Mouse (Mus musculus): ENCODE data around the gene Cmtr1. TPM values are rescaled to one million over a fixed set of nuclear protein-coding genes. Genes with fewer than 3 reads are reported as not detected.
"Not testable (repeated sequence)": the region's sequence is repeated elsewhere in the genome, so short reads cannot be mapped to it uniquely, and the experiment has no call there.

The Cmtr1 gene
- 96.5 and 107 TPM in 2 replicates for polyA plus RNA-seq (2014; fragmentation: Nextera tagmentation; extraction: Ambion mirVana)

DNA sequence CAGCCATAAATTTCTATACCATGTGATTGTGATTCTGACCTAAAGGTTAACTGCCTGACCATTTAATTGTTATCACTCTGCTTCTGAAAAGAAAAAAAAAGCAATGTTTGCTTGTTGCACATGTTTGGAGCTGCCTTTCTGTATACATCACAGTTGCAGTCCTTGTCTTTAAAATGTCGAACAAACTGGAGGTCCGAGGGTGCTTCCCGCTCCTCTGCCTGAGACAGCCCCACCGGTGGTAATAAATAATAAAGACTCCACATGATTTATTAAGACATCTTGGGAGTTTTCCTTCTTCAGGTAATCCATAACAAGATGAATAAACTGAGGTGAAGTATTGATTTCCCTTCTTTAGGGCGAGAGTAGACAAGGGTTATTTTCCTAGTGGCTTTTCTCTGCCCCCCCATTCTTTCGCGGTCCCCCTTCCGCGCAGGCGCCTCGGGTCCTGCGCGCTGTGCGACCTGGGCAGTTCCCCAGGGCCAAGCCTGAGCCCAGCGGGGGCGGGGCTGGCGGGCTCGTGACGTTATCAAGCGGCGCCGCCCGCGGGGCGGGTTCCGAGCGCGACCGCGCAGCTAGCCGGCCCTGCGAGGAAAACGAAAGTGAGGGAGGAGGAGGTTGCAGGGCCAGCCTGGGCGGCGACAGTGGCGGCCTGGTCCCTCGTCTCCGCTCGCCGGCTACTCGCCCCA is at the start of gene Cmtr1:
Gene Cmtr1 (plus strand): TSS at position 520 of the 686 bp plus-strand sequence.
- H3K27ac ChIP-seq (ENCODE audit: low read depth), result peak within 1 kb of the TSS; percentile 89
- H3K9ac ChIP-seq (ENCODE audit: low read length), result peak within 1 kb of the TSS; percentile 92
- ATAC-seq (replicated peaks; ENCODE audit: low FRiP score, low TSS enrichment, low read depth), result peak; percentile 96
- peaks cover 19% of the 10 kb centered on the region for H3K36me3 ChIP-seq (ENCODE audit: control insufficient read depth, insufficient read depth, low read length)
- no peaks in the 10 kb centered on the region for H3K4me1 ChIP-seq (replicated peaks; ENCODE audit: control insufficient read depth, insufficient read depth, low read length)
- no peaks in the 10 kb centered on the region for H3K9me3 ChIP-seq (ENCODE audit: control insufficient read depth, low read length)
- H3K4me3 ChIP-seq (ENCODE audit: low read depth, low read length), result peak within 1 kb of the TSS; percentile 92
- WGBS, result under 1% methylated on average over 40 of the region's 41 CpGs
- no peaks in the 10 kb centered on the region for H3K27me3 ChIP-seq (replicated peaks; ENCODE audit: control insufficient read depth, insufficient read depth, low read length)
- peak within 1 kb of the TSS; percentile 86 for H3K4me2 ChIP-seq (ENCODE audit: low read length)
- DNase-seq (ENCODE audit: low spot score), result peak; percentile 98

- H3K27ac ChIP-seq (ENCODE audit: low read depth); H3K9me3 ChIP-seq (ENCODE audit: control insufficient read depth, low read length); H3K4me2 ChIP-seq (ENCODE audit: low read length); H3K4me3 ChIP-seq (ENCODE audit: low read depth, low read length); H3K27me3 ChIP-seq (replicated peaks; ENCODE audit: control insufficient read depth, insufficient read depth, low read length); H3K9ac ChIP-seq (ENCODE audit: low read length); H3K36me3 ChIP-seq (ENCODE audit: control insufficient read depth, insufficient read depth, low read length); ATAC-seq (replicated peaks; ENCODE audit: low FRiP score, low TSS enrichment, low read depth); DNase-seq (ENCODE audit: low spot score): not testable (repeated sequence)
- peaks cover 16% of the 10 kb centered on the region for H3K4me1 ChIP-seq (replicated peaks; ENCODE audit: control insufficient read depth, insufficient read depth, low read length)
- WGBS, result 81% methylated on average over 5 of the region's 5 CpGs
Observed at GRCm38 (mm10) chr17:29613453-29613852, 46.9 kb upstream of the Cmtr1 start.

DNA sequence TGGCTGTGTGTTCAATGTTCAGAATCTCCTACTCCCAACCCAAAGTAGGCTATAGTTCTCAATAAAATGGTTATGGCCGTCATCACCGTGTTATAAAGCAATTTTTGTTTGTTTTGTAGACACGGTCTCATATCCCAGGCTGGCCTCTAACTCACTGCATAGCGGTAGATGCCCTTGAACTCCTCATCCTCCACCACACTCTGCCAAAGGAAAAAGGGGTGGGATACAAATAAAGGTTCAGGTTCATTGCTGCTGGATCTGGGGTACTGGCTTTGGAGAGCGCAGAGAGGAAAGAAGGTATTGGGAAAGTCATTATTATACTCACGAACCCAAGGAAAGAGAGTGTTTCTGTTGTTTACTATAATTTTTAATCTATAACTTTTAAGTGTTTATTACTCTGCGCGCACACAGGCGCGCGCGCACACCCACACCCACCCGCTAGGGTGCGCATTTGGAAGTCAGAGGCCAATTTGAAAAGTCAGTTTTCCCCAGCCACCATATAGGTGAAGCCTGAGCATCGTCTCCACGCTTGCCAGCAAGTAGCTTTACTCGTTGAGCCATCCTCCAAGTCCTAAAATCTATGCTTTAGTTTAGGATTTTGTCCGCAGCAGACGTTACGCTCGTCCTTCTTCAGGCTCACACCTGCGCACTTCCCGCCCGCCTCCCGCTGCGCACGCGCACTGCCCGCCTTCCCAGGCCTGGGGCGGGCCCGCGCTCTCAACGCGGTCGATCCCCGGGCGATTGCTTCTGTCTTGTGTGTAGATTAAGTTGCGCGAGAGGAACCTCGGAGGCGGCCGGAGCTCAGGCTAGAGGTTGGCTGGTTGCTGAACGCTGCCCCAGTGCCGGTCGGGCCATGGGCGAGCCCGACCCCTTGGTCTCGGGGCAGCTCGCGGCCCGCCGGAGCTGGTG is 46.0 kb upstream of the Cmtr1 start, which contains the start of the genes Rnf8 and Gm28043:
Gene Rnf8 (plus strand): TSS at position 676 of the 909 bp plus-strand sequence.
Gene Gm28043 (plus strand): TSS at position 762 of the 909 bp plus-strand sequence.
- Histone ChIP-seq H3K4me3 (ENCODE audit: low read depth, low read length) (peak within 1 kb of the TSS; percentile 94), H3K36me3 (ENCODE audit: control insufficient read depth, insufficient read depth, low read length) (peaks cover 12% of the 10 kb centered on the region), H3K9me3 (ENCODE audit: control insufficient read depth, low read length) (no peaks in the 10 kb centered on the region), H3K4me2 (ENCODE audit: low read length) (peak within 1 kb of the TSS; percentile 64), H3K9ac (ENCODE audit: low read length) (peak within 1 kb of the TSS; percentile 97), H3K4me1 (replicated peaks; ENCODE audit: control insufficient read depth, insufficient read depth, low read length) (peaks cover 16% of the 10 kb centered on the region), H3K27me3 (replicated peaks; ENCODE audit: control insufficient read depth, insufficient read depth, low read length) (no peaks in the 10 kb centered on the region), H3K27ac (ENCODE audit: low read depth) (peak within 1 kb of the TSS; percentile 96)
- WGBS, result under 1% methylated on average over 52 of the region's 52 CpGs
- DNase-seq (ENCODE audit: low spot score) (peak; percentile 94), ATAC-seq (replicated peaks; ENCODE audit: low FRiP score, low TSS enrichment, low read depth) (peak; percentile 91)

DNA sequence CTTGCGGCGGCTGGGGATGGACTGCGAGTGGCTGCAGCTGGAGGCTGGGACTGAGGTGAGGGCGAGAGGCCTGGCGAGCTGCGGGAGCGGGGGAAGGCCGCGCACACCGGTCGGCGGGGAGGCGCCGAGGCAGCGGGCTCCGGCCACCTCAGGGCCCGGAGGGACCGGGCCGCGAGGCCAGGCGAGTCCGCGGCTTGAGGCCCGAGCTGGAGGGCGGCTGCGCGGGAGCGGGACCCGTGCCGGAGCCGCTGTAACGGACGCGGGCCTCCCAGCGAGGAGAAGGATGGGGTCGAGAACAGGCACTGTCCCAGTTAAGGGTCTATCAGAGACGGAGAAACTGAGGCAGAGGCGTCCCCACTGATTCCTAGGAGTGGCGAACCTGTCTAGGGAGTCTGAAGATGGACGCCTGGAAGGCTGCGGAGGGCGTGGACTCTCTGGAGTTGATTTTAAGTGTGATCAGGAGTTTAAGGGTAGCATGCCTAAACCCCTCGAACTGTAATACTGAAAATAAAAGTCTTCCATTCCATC is 45.3 kb upstream of the Cmtr1 start:
- Histone ChIP-seq H3K4me3 (ENCODE audit: low read depth, low read length) (peak overlapping the region; percentile 94), H3K27ac (ENCODE audit: low read depth) (peak overlapping the region; percentile 96), H3K36me3 (ENCODE audit: control insufficient read depth, insufficient read depth, low read length) (peaks cover 19% of the 10 kb centered on the region), H3K9ac (ENCODE audit: low read length) (peak overlapping the region; percentile 97), H3K9me3 (ENCODE audit: control insufficient read depth, low read length) (no peaks in the 10 kb centered on the region), H3K27me3 (replicated peaks; ENCODE audit: control insufficient read depth, insufficient read depth, low read length) (no peaks in the 10 kb centered on the region), H3K4me1 (replicated peaks; ENCODE audit: control insufficient read depth, insufficient read depth, low read length) (peaks cover 16% of the 10 kb centered on the region), H3K4me2 (ENCODE audit: low read length) (peak overlapping the region; percentile 64)
- ATAC-seq (replicated peaks; ENCODE audit: low FRiP score, low TSS enrichment, low read depth) (peak; percentile 67; the same call in 1 of the 2 replicates), DNase-seq (ENCODE audit: low spot score) (no peak)
- WGBS, result under 1% methylated on average over 43 of the region's 43 CpGs

- H3K36me3 ChIP-seq (ENCODE audit: control insufficient read depth, insufficient read depth, low read length), result peaks cover 21% of the 10 kb centered on the region
- DNase-seq (ENCODE audit: low spot score) (no peak), ATAC-seq (replicated peaks; ENCODE audit: low FRiP score, low TSS enrichment, low read depth) (no peak)
- peak overlapping the region; percentile 97 for H3K9ac ChIP-seq (ENCODE audit: low read length)
- 8% methylated on average over 4 of the region's 4 CpGs for WGBS
- peak overlapping the region; percentile 64 for H3K4me2 ChIP-seq (ENCODE audit: low read length)
- H3K9me3 ChIP-seq (ENCODE audit: control insufficient read depth, low read length), result no peaks in the 10 kb centered on the region
- peaks cover 16% of the 10 kb centered on the region for H3K4me1 ChIP-seq (replicated peaks; ENCODE audit: control insufficient read depth, insufficient read depth, low read length)
- H3K27ac ChIP-seq (ENCODE audit: low read depth), result no peak overlapping the region
- H3K4me3 ChIP-seq (ENCODE audit: low read depth, low read length), result peak overlapping the region; percentile 94
- H3K27me3 ChIP-seq (replicated peaks; ENCODE audit: control insufficient read depth, insufficient read depth, low read length), result no peaks in the 10 kb centered on the region
Observed at GRCm38 (mm10) chr17:29615616-29616015, 44.8 kb upstream of the Cmtr1 start.

GRCm38 (mm10) chr17:29619231-29619630 is 41.2 kb upstream of the Cmtr1 start:
- ATAC-seq (replicated peaks; ENCODE audit: low FRiP score, low TSS enrichment, low read depth), result no peak
- peaks cover 13% of the 10 kb centered on the region for H3K4me1 ChIP-seq (replicated peaks; ENCODE audit: control insufficient read depth, insufficient read depth, low read length)
- no peaks in the 10 kb centered on the region for H3K9me3 ChIP-seq (ENCODE audit: control insufficient read depth, low read length)
- no peak overlapping the region for H3K27ac ChIP-seq (ENCODE audit: low read depth)
- no peak for DNase-seq (ENCODE audit: low spot score)
- H3K36me3 ChIP-seq (ENCODE audit: control insufficient read depth, insufficient read depth, low read length), result peaks cover 51% of the 10 kb centered on the region
- 82% methylated on average over 3 of the region's 3 CpGs for WGBS
- H3K4me2 ChIP-seq (ENCODE audit: low read length), result no peak overlapping the region
- H3K4me3 ChIP-seq (ENCODE audit: low read depth, low read length), result no peak overlapping the region
- no peak overlapping the region for H3K9ac ChIP-seq (ENCODE audit: low read length)
- no peaks in the 10 kb centered on the region for H3K27me3 ChIP-seq (replicated peaks; ENCODE audit: control insufficient read depth, insufficient read depth, low read length)

DNA sequence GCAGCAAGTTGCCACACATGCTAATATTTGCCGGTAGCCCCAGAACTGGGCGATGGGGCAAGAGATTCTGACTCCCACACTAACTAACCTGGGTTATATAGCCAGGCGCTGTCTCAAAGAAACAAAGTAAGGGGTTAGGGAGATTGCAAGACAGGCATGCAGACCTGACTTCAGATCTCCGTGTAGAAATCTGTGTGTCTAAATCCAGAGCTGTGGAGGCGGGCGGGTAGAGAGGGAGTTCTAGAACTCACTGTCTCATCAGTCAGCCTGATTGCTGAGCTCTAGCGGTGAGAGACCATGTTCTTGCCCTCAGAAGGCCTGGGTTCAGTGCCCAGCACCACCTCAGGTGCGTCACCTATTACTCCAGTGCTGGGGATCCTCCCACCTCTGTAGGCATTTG is 36.9 kb upstream of the Cmtr1 start:
- no peak overlapping the region for H3K4me2 ChIP-seq (ENCODE audit: low read length)
- no peaks in the 10 kb centered on the region for H3K27me3 ChIP-seq (replicated peaks; ENCODE audit: control insufficient read depth, insufficient read depth, low read length)
- 82% methylated on average over 8 of the region's 8 CpGs for WGBS
- H3K36me3 ChIP-seq (ENCODE audit: control insufficient read depth, insufficient read depth, low read length), result peaks cover 89% of the 10 kb centered on the region
- DNase-seq (ENCODE audit: low spot score) (no peak), ATAC-seq (replicated peaks; ENCODE audit: low FRiP score, low TSS enrichment, low read depth) (no peak)
- no peak overlapping the region for H3K4me3 ChIP-seq (ENCODE audit: low read depth, low read length)
- no peaks in the 10 kb centered on the region for H3K4me1 ChIP-seq (replicated peaks; ENCODE audit: control insufficient read depth, insufficient read depth, low read length)
- no peaks in the 10 kb centered on the region for H3K9me3 ChIP-seq (ENCODE audit: control insufficient read depth, low read length)
- H3K9ac ChIP-seq (ENCODE audit: low read length), result no peak overlapping the region
- H3K27ac ChIP-seq (ENCODE audit: low read depth), result no peak overlapping the region

DNA sequence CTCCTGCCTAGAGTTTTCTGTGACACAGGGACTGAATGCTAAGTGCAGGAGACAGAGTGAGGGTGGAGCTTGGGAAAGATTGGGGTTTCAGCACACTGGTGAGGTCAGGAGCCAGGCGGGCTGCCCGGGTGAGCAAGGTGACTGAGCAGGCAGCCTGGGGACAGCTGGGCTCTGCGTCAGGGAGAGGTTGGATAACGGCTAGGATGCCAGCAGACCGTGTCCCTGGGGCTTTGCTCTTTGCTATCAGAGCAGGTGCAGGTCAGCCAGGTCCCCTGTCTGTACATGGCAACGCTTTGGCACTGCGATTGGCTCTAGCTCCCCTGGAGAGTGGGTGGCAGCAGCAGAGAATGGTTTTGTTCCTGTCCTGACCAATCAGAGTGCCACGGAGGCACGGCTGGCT is 33.1 kb upstream of the Cmtr1 start:
- peaks cover 94% of the 10 kb centered on the region for H3K36me3 ChIP-seq (ENCODE audit: control insufficient read depth, insufficient read depth, low read length)
- H3K9ac ChIP-seq (ENCODE audit: low read length), result no peak overlapping the region
- no peaks in the 10 kb centered on the region for H3K9me3 ChIP-seq (ENCODE audit: control insufficient read depth, low read length)
- no peaks in the 10 kb centered on the region for H3K27me3 ChIP-seq (replicated peaks; ENCODE audit: control insufficient read depth, insufficient read depth, low read length)
- no peak overlapping the region for H3K27ac ChIP-seq (ENCODE audit: low read depth)
- ATAC-seq (replicated peaks; ENCODE audit: low FRiP score, low TSS enrichment, low read depth), result no peak
- H3K4me3 ChIP-seq (ENCODE audit: low read depth, low read length), result no peak overlapping the region
- no peaks in the 10 kb centered on the region for H3K4me1 ChIP-seq (replicated peaks; ENCODE audit: control insufficient read depth, insufficient read depth, low read length)
- no peak for DNase-seq (ENCODE audit: low spot score)
- 95% methylated on average over 9 of the region's 9 CpGs for WGBS
- H3K4me2 ChIP-seq (ENCODE audit: low read length), result no peak overlapping the region

All from intestine, embryonic 14.5 days (tissue).